Mouse (Mus musculus): Measurements from ENCODE around the gene Actl7b. TPM values are rescaled to one million over a fixed set of nuclear protein-coding genes. Genes with fewer than 3 reads are reported as not detected.

Actl7b gene
- total RNA-seq (2021): not detected in 2 replicates
- long read RNA-seq, experiment 1: 0 reads
- long read RNA-seq, experiment 2: 0 reads

- no peak for DNase-seq
Observed at GRCm38 (mm10) chr4:56741041-56741493, at the start of gene Actl7b. Gene Actl7b (minus strand): TSS chr4:56741443.

DNA sequence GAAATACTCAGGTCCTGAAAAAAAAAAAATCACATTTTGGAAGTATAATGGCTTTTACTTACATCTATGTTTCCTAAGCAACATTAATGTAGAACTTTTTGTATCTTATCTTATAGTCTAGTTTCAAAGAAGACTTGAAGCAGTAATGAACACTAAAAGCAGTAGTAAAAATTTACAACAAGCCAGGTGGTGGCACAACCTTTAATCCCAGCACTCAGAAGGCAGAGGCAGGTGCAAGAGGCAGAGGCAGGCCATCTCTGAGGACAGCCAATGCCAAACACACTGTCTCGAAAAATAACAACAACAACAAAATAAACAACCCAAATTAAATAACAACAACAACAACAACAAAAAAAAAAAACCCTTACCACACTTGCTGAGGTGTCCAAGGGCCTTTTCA, 29.8 kb upstream of the Actl7b start:
- no peak for DNase-seq

GRCm38 (mm10) chr4:56768913-56769312, 27.7 kb upstream of the Actl7b start:
- no peak for DNase-seq

DNA sequence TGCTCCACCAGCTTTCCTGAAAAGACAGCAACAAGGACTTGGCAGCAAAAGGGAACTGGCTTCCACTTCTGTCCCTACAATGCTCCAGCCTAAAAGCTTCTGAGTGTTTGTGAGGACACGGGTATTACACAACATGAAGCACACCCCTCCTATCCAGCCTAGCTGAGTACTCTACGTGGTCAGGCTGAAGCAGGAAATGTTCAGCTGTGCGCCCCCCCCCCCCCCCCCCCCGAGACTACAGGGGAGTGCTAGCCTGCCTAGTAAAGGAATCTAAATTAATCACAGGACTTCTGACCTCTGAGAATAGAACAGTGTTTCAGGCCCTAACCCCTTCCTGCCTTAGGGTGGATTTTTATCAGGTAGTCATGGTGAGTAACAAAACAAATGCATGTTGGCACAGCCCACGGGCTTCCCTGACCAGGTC, 26.6 kb upstream of the Actl7b start:
- DNase-seq: peak; percentile 8

DNA sequence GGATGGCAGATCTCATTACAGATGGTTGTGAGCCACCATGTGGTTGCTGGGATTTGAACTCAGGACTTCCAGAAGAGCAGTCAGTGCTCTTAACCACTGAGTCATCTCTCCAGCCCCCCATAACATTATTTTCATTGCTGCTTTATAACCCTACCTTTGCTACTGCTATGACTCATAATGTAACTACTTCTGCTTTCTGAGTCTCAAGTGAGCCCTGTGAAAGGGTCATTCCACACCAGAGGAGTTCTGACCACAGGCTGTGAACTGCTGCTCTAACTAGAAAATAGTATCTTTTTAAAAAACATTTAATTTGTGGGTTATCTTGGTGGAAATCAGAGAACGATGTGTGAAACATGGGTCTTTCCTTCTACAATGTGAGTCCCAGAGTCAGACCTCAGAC, 16.4 kb upstream of the Actl7b start:
- no peak for DNase-seq

- no peak for DNase-seq
Observed at GRCm38 (mm10) chr4:56756966-56757600, 15.8 kb upstream of the Actl7b start.

- DNase-seq: no peak
Observed at GRCm38 (mm10) chr4:56756021-56756420, 14.8 kb upstream of the Actl7b start.

GRCm38 (mm10) chr4:56747456-56747855, 6.2 kb upstream of the Actl7b start:
- DNase-seq: no peak

DNA sequence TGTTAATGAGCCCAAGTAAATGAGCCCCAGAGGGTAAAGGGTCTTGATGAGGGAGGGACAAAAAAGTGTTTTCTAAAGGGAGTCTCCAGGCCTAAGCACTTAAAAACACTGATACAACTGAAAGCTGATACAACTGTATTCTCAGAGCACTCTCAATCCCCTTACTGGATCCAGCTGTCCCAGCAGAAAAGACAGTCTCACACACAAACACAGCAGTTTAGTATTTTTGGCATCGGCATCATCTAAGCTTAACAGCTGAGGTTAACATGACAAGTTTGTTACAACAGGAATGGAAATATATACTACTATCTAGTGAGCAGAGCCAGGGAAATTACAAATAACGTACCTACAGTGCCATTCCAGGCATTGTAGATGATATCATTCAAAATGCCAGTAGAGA, 5.1 kb upstream of the Actl7b start:
- DNase-seq: no peak

GRCm38 (mm10) chr4:56743363-56744195, 2.3 kb upstream of the Actl7b start, which contains the start of gene Actl7a:
Gene Actl7a (plus strand): TSS chr4:56743413.
- no peak for DNase-seq

DNA sequence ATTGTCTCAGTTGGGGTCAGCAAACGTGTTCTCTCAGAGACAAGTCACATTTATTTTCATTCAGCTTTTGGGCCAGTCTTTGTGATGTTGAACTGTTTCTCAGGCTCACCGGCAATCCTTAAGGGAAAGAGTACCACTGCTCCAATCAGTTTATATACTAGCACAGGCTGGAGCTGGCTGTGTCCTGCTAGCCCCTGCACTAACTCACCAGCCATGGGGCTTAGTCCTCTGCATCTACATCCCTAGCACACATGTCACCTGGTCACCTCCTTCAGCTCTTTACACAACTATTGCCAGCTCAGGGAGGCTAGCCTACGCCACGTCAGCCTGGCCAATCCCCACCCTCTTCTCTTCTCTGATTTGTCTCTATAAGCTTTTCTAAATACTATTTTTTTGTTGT, 1.5 kb upstream of the Actl7b start:
- DNase-seq: no peak

DNA sequence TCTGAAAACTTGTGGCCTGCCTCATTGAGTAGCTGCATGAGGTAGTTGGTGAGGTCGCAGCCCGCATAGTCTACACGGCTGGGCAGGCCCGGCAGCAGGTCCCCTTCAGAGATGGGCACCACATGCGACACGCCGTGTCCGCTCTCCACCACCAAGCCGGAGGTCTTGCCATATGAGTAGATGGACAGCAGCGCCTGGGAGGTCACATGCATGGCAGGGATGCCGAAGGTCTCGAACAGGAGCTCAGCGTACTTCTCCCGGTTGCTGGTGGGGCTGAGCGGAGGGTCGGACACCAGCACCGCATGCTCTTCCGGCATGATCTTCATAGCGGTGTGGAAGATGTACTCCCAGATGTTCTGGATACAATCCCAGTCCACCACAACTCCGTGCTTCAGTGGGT, 632 bp downstream of the Actl7b start:
- DNase-seq: no peak

DNA sequence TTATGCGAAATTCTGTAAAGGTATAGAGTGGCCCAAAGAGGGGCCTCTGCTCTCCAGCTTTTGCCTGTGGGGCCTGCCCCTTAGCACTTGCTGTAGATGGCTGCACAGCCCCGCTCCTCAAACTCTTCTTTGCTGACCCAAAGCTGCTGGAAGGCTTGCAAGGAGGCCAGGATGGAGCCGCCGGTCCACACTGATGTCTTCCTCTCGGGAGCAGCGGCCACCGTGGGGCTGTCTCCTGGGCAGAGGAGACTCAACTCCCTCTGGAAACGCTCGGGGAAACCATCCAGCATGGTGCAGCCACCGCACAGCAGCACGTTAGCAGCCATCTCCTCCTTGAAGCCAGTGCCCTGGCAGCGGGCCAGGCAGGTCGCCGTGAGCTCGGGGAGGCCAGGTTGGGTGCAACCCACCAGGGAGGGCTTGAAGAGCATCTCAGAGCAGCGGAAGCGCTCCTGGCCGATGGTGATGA, 1.2 kb downstream of the Actl7b start, which contains the start of gene Gm26657:
Gene Gm26657 (plus strand): TSS at position 51 of the 466 bp plus-strand sequence.
- no peak for DNase-seq

DNA sequence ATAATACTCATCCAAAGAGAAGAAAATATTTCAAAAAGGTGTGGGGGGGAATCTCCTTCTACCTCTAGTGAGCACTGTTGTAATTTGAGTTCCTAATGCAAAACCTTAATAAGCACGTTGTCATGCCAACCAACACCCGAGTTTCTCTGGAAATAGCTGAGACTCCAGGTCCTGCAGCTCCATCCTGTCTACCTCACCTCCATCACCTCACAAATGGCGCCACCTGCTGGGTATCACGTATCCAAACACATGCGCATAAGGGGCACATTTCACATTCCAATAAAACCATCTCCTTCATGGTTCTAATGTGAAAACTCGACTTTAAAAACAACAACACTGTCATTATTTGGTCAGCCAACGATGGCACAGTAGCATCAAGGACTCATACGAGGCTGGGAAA, 15.4 kb downstream of the Actl7b start:
- no peak for DNase-seq

GRCm38 (mm10) chr4:56723237-56723636, 18.0 kb downstream of the Actl7b start:
- no peak for DNase-seq

GRCm38 (mm10) chr4:56722346-56722745, 18.9 kb downstream of the Actl7b start:
- no peak for DNase-seq

- peak; percentile 61 for DNase-seq
Observed at GRCm38 (mm10) chr4:56721469-56721868, 19.8 kb downstream of the Actl7b start.

DNA sequence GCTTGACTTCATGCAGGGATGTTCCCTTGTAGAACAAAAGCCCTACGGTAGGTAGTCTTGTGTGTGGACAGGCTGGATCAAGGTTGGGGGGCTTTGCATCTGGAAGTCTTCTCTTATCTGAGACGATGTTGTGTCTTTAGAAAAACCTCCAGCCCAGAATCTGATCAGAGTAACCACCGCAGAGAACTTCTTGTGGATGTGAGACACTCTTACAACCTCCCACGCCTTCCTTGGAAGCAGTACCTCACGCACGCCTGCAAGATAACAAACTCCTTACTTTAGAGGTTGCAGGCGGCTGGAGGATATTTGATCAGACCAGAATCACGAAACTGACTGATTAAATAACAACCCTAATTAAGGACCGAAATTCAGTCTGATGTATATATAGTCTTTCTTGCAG, 20.8 kb downstream of the Actl7b start:
- DNase-seq: no peak

- DNase-seq: peak; percentile 27
Observed at GRCm38 (mm10) chr4:56719456-56719855, 21.8 kb downstream of the Actl7b start.

DNA sequence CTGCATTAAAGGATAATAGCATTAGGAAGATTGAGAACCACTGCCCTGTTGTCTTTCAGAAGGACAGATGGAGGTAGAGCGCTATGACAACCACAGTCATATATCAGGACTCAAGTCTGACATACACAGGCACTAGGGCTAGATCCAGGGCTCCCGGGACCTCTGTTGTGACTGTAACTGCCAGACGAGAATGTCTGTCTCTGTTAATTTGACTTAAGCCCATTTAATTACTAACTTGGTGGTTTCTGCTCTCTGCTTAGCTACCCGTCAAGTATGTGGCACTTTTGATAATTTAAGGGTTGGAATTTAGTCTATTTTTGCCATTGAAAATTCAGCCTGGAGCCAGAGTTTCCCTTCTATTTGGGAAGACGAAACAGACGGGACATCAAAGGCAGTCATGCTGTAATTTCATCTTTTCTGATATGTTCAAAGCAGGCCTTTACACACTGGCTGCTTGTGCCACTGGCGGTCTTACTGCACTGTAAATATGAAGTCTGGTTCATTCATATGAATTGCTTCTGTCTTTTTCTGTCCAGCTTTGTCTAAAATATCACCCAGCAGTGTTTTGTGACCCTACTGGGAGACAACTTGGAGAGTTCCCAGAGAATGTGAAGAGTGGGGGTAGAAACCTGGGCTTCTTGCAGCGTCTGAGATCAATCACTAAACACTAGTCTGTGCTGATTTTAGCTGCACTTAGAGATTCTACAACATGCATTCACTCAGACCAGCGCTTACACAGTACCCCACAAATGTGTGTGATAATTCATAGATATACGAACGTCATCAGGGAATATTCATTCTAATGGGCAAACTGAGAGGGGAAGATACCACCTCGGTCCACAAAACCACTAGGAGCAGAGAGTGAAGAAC, 22.4 kb downstream of the Actl7b start:
- no peak for DNase-seq

- DNase-seq: no peak
Observed at GRCm38 (mm10) chr4:56717932-56718331, 23.3 kb downstream of the Actl7b start.

GRCm38 (mm10) chr4:56716801-56717200, 24.4 kb downstream of the Actl7b start:
- peak; percentile 50 for DNase-seq

Data from adrenal gland, postnatal 14 days (tissue).